Mouse (Mus musculus) lung, postnatal 25 days (tissue): ENCODE data around the gene Atf7.

Experiments used
- DNase-seq: peaks from one replicate; pipeline ENCODE4 v3.0.0; 2022; ENCODE audit warnings: low spot score

The Atf7 gene

GRCm38 (mm10) chr15:102620765-102621164, 4.5 kb downstream of the Atf7 start:
- no peak for DNase-seq

- no peak for DNase-seq
Observed at GRCm38 (mm10) chr15:102619486-102619885, 5.8 kb downstream of the Atf7 start.

GRCm38 (mm10) chr15:102617654-102618053, 7.6 kb downstream of the Atf7 start:
- no peak for DNase-seq

GRCm38 (mm10) chr15:102616174-102616573, 9.1 kb downstream of the Atf7 start:
- DNase-seq: no peak

DNA sequence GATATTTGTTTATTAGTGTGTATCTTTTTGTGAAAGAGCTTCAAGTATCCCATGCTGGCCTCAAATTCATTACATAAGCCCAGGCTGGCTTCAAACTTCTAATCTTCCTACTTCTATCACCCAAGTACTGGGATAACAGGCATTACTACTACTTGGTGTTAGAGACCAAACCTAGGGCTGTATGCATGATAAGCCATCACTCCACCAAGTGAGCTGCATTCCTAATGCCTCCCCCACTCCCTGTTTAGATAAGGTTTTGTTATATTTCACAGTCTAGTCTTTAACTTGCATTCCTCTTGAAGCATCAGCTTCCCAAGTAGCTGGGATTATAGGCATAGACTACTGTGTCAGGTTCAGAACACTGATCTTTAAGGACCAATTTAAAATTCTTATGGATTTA, 11.0 kb downstream of the Atf7 start:
- no peak for DNase-seq

DNA sequence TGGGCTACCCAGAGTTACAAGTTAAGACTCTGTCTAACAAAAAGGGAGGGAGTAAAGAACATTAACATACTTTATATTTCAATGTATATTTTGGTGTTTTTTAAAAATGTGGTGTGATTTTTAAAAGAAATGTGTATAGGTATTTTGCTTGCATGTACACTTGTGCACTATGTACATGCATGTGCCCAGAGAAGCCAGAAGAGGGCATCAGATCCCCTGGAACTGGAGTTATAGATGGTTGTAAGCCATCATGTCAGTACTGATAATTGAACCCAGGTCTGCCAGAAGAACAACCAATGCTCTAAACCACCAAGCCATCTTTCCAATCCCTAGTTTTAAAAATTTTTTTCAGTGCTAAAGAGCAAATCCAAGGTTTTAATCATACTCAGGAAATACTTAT, 12.3 kb downstream of the Atf7 start:
- no peak for DNase-seq

DNA sequence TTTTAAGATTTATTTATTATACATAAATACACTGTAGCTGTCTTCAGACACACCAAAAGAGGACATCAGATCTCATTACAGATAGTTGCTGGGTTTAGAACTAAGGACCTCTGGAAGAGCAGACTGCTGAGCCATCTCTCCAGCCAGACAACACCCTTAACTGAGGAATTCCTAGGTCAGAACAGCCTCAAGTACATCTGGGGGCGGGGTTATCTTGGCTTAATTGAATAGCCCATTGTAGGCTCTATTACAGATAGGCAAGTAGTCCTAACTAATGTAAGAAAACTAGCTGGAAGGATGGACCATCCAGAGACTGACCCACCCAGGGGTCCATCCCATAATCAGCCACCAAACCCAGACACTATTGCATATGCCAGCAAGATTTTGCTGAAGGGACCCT, 16.7 kb downstream of the Atf7 start:
- DNase-seq: peak; percentile 25

GRCm38 (mm10) chr15:102593996-102594656, 31.1 kb downstream of the Atf7 start:
- DNase-seq: no peak

DNA sequence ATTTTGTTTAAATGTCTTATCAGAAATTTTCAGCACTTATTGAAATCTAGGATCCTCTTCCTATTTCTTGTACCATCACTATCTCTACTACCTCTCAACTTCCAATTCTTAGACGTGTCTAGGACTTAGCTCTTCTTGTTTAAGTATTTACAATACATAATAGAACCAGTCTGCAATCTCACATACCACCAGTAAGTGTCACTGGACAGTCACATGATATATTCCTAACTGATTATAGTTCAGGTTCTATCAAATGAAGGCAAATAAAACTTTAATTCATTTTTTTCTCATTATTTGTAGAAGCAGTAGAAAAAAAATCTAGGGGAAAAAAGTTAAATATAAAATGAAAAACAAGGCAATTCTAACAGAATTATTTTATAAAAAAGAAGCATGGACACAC, 32.6 kb downstream of the Atf7 start:
- DNase-seq: no peak

- no peak for DNase-seq
Observed at GRCm38 (mm10) chr15:102590567-102590966, 34.7 kb downstream of the Atf7 start.

GRCm38 (mm10) chr15:102589826-102590225, 35.4 kb downstream of the Atf7 start:
- DNase-seq: no peak

DNA sequence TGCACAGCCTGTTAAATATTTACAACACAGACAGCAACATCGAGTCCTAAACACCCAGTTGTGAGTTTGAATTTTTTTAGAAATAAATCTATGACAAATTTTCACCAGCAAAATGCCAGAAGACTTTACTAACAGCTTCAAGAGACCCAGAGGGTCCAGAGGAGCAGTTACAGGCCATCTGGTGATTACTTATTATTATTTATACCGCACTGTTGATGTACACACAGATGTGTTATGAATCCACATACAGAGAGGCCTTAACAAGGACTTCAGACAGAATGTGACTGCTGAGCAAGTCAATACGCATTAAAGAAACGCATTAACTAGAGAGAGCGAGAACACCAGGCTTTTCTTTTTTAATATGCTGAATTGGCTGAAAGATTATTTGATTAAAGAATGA, 39.8 kb downstream of the Atf7 start:
- no peak for DNase-seq

- no peak for DNase-seq
Observed at GRCm38 (mm10) chr15:102583708-102584383, 41.4 kb downstream of the Atf7 start.

- DNase-seq: no peak
Observed at GRCm38 (mm10) chr15:102581205-102581604, 44.1 kb downstream of the Atf7 start.

DNA sequence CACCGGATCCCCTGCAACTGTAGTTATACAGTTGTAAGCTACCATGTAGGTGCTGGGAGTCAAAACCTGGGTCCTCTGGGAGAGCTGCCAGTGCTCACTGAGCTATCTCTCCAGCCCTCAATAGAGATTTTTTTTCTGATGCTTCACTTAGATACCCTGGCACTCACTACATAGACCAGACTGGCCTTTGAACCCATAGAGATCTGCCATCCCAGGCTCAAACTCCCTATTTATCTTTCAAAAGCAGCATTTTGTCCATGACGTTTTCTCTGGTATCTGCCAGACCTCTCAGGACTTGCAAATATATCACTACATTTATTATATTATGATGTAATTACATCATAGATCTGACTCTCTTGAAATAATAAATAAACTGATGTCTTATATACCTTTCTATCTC, 46.9 kb downstream of the Atf7 start:
- no peak for DNase-seq

DNA sequence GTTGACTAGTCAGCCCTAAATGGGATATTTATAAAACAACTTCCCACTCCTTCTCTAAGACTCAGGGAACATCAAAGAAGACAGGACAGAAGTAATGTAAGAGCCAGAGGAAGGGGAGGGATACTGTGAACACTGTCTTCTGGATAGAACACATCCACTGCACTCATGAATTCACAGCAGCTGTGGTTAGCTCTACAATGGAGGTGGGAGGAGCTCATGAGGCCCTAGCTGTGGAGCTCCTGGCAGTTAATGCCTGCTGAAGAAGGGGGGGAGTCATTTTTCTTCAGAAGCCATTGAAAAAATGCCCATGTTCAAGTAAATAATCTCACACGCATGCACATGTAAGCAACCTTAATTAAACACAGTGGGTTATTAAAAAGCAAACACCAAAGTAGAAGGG, 48.3 kb downstream of the Atf7 start:
- DNase-seq: no peak

GRCm38 (mm10) chr15:102572081-102572480, 53.2 kb downstream of the Atf7 start:
- DNase-seq: peak; percentile 39

GRCm38 (mm10) chr15:102567849-102568248, 57.4 kb downstream of the Atf7 start:
- DNase-seq: no peak

- DNase-seq: no peak
Observed at GRCm38 (mm10) chr15:102563681-102564080, 61.6 kb downstream of the Atf7 start.

GRCm38 (mm10) chr15:102563061-102563460, 62.2 kb downstream of the Atf7 start:
- DNase-seq: no peak

DNA sequence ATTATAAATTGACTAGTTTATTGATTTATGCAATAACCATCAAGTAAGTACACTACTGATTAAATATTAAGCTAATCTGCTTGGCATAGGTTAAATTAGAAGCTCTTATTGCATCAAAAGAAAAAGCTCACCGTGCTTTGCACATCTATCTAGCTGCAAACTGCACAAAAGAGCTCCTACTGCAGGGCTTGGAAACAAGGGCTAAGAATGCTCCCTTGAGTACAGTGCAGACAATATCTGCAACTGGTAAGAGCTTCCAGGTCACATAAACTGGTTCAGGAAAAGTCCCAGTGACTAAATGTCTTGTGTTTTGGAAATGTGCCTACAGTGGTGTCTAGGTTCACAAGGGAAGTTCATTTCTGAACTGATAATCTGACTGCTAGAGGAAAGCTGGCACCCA, 62.8 kb downstream of the Atf7 start:
- no peak for DNase-seq

DNA sequence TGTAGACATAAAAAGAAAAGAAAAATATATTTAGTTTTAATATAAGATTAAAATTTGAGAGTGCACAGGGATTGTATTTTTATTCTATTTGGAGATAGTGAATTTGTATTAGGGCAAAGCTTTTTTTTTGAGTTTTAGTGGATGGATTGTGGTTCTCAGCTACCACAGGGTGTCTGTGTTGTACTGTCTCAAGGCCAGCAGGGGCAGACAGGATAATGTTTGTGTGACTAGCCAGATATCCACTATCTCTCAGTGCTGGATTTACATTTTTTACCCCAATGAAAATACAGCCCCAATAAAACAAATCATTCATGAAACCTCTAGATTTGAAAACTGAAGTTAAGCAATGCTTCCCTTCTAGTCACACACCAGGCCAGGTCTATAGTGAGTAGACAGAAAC, 67.7 kb downstream of the Atf7 start:
- no peak for DNase-seq

DNA sequence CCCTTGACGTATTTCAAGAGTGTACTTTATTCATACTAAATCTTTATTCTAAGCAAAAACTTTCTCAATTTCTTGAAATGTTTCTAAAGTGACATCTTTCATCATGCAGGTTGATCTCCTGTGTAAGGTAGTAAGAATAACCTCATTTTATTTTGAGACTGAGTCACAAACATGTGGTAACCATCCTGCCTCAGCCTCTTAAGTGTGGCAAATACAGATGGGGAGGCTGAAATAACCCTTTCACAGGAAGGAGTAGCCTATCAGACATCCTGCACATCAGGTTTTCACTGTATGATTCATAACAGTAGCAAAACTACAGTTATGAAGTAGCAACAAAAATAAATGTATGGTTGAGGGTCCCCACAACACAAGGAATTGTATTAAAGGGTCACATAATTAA, 69.7 kb downstream of the Atf7 start:
- no peak for DNase-seq

DNA sequence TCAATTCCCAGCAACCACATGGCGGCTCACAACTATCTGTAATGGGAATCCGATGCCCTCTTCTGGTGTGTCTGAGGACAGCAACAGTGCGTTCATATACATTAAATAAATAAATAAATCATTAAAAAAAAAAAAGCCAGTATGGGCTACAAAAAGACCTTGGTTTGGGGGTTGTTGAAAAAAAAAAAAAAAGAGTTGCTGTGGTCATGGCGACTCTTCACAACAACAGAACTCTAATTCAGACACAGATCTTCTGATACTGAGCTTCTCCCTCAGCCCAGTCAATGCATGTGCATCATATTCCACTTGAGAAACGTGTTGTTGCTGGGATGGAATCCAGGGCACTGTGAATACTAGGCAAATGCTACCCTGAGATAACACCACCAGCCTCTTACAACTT, 72.7 kb downstream of the Atf7 start:
- DNase-seq: no peak
